In genomic region chr17:78197111-78197510, GRCm38 (mm10) we compare ENCODE assay signal across 8 mouse cellular contexts. TPM values are rescaled to one million over a fixed set of nuclear protein-coding genes. Genes with fewer than 3 reads are reported as not detected.
DNase-seq lines count a peak whose midpoint lies in the region; ATAC-seq and TF ChIP-seq lines count a peak whose summit lies in the region.

No protein-coding gene starts in this region.

- H3K4me3 ChIP-seq in neural tube, embryonic 15.5 days (replicated peaks): no peak overlapping the region
- H3K4me3 ChIP-seq in heart, postnatal 0 days (ENCODE audit: low read depth, low read length): no peak overlapping the region

- ATAC-seq in CD4-positive, CD25-positive, alpha-beta regulatory T cell, adult 4 months: no peak
- no peak for ATAC-seq in neural tube, embryonic 15.5 days (ENCODE audit: low FRiP score)
- ATAC-seq in heart, postnatal 0 days (ENCODE audit: insufficient read depth, low read depth): no peak; the same call in 1 of the 2 replicates

- DNase-seq in CD4-positive, CD25-positive, alpha-beta regulatory T cell, adult 2 months (ENCODE audit: low read depth, low spot score): peak; percentile 70
- peak; percentile 47 for DNase-seq in neural tube, embryonic 10.5 days (ENCODE audit: extremely low spot score, low spot score)
- DNase-seq in cerebellum, adult 9-10 months: peak; percentile 76
- peak; percentile 67 for DNase-seq in heart, postnatal 0 days (ENCODE audit: low spot score)
- DNase-seq in lung, postnatal 10 days: peak; percentile 79
- DNase-seq in thymus, postnatal 0 days (ENCODE audit: low spot score): peak; percentile 5

- H3K36me3 ChIP-seq in neural tube, embryonic 15.5 days: no peaks in the 10 kb centered on the region
- no peaks in the 10 kb centered on the region for H3K36me3 ChIP-seq in heart, postnatal 0 days (replicated peaks; ENCODE audit: control insufficient read depth, insufficient read depth, low read length)

- no peaks in the 10 kb centered on the region for H3K27me3 ChIP-seq in neural tube, embryonic 15.5 days (replicated peaks)
- no peaks in the 10 kb centered on the region; the same call in 1 of the 2 replicates for H3K27me3 ChIP-seq in heart, postnatal 0 days (ENCODE audit: control insufficient read depth, insufficient read depth, low read length)

- no peak overlapping the region for H3K9ac ChIP-seq in neural tube, embryonic 15.5 days (replicated peaks)
- no peak overlapping the region for H3K9ac ChIP-seq in heart, postnatal 0 days (replicated peaks; ENCODE audit: low read depth, low read length)

- no peak overlapping the region for H3K4me2 ChIP-seq in neural tube, embryonic 15.5 days
- H3K4me2 ChIP-seq in heart, postnatal 0 days (ENCODE audit: low read depth, low read length): no peak overlapping the region

- no peaks in the 10 kb centered on the region for H3K9me3 ChIP-seq in neural tube, embryonic 15.5 days (replicated peaks)
- H3K9me3 ChIP-seq in heart, postnatal 0 days (replicated peaks; ENCODE audit: control insufficient read depth, low read length): no peaks in the 10 kb centered on the region

- peaks cover 13% of the 10 kb centered on the region for H3K4me1 ChIP-seq in neural tube, embryonic 15.5 days
- H3K4me1 ChIP-seq in heart, postnatal 0 days (ENCODE audit: control insufficient read depth, insufficient read depth): peaks cover 11% of the 10 kb centered on the region; the same call in 1 of the 2 replicates

- no peak overlapping the region for H3K27ac ChIP-seq in neural tube, embryonic 15.5 days (replicated peaks)
- H3K27ac ChIP-seq in heart, postnatal 0 days (ENCODE audit: low read depth): no peak overlapping the region

- WGBS in neural tube, embryonic 15.5 days: 34% methylated on average over 7 of the region's 7 CpGs
- 22% methylated on average over 7 of the region's 7 CpGs for WGBS in heart, postnatal 0 days

- no peak for TF ChIP-seq EP300 in heart, postnatal 0 days (IDR thresholded peaks at IDR 0.05; ENCODE audit: low read depth)

- peak; percentile 88 for TF ChIP-seq CTCF in heart, postnatal 0 days (IDR thresholded peaks at IDR 0.05; ENCODE audit: low read depth)

RNA-seq across cellular contexts. Expression of gene Crim1, which starts 2.9 kb away (rescaled TPM):
- polyA plus RNA-seq in CD4-positive, CD25-positive, alpha-beta regulatory T cell, adult 4 months (2017; shearing (Covaris generic)): 1 to 10 TPM; 7.5 to 7.7 TPM
- polyA plus RNA-seq in neural tube, embryonic 15.5 days (2015; fragmentation: Nextera tagmentation; extraction: Ambion mirVana): 15.8 and 17.4 TPM in 2 replicates
- 36.1 and 47.5 TPM in 2 replicates for total RNA-seq in heart, postnatal 0 days (2014; rRNA removed; ENCODE audit: low replicate concordance)
- polyA plus RNA-seq in heart, postnatal 0 days (2015; fragmentation: Nextera tagmentation; extraction: Ambion mirVana): 3.1 and 3.3 TPM in 2 replicates
- polyA plus RNA-seq in thymus, postnatal 0 days (2015; fragmentation: Nextera tagmentation; extraction: Ambion mirVana): 2.2 and 2.4 TPM in 2 replicates

Comparison
In these comparisons a context has a peak if more than half of its experiments do, and no peak if none do; other contexts are left out.
1. DNase-seq: peak in every context shown above with its lines; median percentile 79 in lung, postnatal 10 days; 76 in cerebellum, adult 9-10 months; 70 in CD4-positive, CD25-positive, alpha-beta regulatory T cell, adult 2 months; 67 in heart, postnatal 0 days; 47 in neural tube, embryonic 10.5 days; 5 in thymus, postnatal 0 days.